Mouse (Mus musculus) myocyte (in vitro differentiated cells): ENCODE results near the gene Rere. TPM values are rescaled to one million over a fixed set of nuclear protein-coding genes. Genes with fewer than 3 reads are reported as not detected.

ENCODE experiments used
- H3K27me3 ChIP-seq: one replicate; pipeline ENCODE4 v1.6.1; 2011; ENCODE audit not compliant: control insufficient read depth, insufficient read depth, insufficient read length
- H3K36me3 ChIP-seq: one replicate; pipeline ENCODE4 v1.6.1; 2011; ENCODE audit not compliant: control insufficient read depth, insufficient read depth
- H3K4me2 ChIP-seq: one replicate; pipeline ENCODE4 v1.6.1; 2011; ENCODE audit warnings: low read depth, control low read depth
- H3K4me3 ChIP-seq: one replicate; pipeline ENCODE4 v1.5.1; 2011; ENCODE audit warnings: mild to moderate bottlenecking, control low read depth, moderate library complexity
- H3K79me2 ChIP-seq: one replicate; pipeline ENCODE4 v1.6.1; 2011; ENCODE audit not compliant: control insufficient read depth, insufficient read depth
- H3ac ChIP-seq: one replicate; pipeline ENCODE4 v1.6.1; 2011; ENCODE audit not compliant: control insufficient read depth, insufficient read length
- CEBPB ChIP-seq: IDR thresholded peaks from 2 replicates; pipeline ENCODE4 v1.6.1; 2011; ENCODE audit warnings: mild to moderate bottlenecking, moderate library complexity; ENCODE audit not compliant: poor library complexity, insufficient read depth, severe bottlenecking
- E2F4 ChIP-seq: IDR thresholded peaks from one replicate; pipeline ENCODE4 v1.6.1; 2011; ENCODE audit warnings: mild to moderate bottlenecking, control low read depth, moderate library complexity; ENCODE audit not compliant: insufficient read depth
- MAX ChIP-seq: IDR thresholded peaks from one replicate; pipeline ENCODE4 v1.6.1; 2011; ENCODE audit warnings: low read depth, mild to moderate bottlenecking, control low read depth
- MYOD1 ChIP-seq, 3 experiments: IDR thresholded peaks; one replicate each; pipeline ENCODE4 v1.6.1; 2011; ENCODE audit warnings: control low read depth in 2 of 3, low read depth in 2 of 3, mild to moderate bottlenecking in 2 of 3, moderate library complexity in 1 of 3; ENCODE audit not compliant: insufficient read length in 2 of 3, control insufficient read depth in 1 of 3
- MYOG ChIP-seq, 3 experiments: IDR thresholded peaks; one replicate each; pipeline ENCODE4 v1.6.1; 2011; ENCODE audit warnings: control low read depth in 2 of 3, low read depth in 2 of 3, mild to moderate bottlenecking in 2 of 3; ENCODE audit not compliant: insufficient read length in 2 of 3, control insufficient read depth in 1 of 3, insufficient read depth in 1 of 3
- POLR2A ChIP-seq: IDR thresholded peaks from one replicate; pipeline ENCODE4 v1.6.1; 2011; ENCODE audit warnings: low read depth, mild to moderate bottlenecking, control low read depth, moderate library complexity; ENCODE audit not compliant: insufficient read length
- POLR2AphosphoS2 ChIP-seq: IDR thresholded peaks from one replicate; pipeline ENCODE4 v1.6.1; 2011; ENCODE audit warnings: low read depth, control low read depth; ENCODE audit not compliant: insufficient read length
- REST ChIP-seq: IDR thresholded peaks from one replicate; pipeline ENCODE4 v1.6.1; 2011; ENCODE audit warnings: mild to moderate bottlenecking, control low read depth, moderate library complexity; ENCODE audit not compliant: insufficient read depth, insufficient read length
- SRF ChIP-seq: IDR thresholded peaks from one replicate; pipeline ENCODE4 v1.6.1; 2011; ENCODE audit warnings: low read depth; ENCODE audit not compliant: control insufficient read depth, insufficient read length
- TCF12 ChIP-seq: IDR thresholded peaks from one replicate; pipeline ENCODE4 v1.6.1; 2011; ENCODE audit warnings: mild to moderate bottlenecking, control low read depth; ENCODE audit not compliant: poor library complexity, insufficient read depth, severe bottlenecking
- TCF3 ChIP-seq: IDR thresholded peaks from one replicate; pipeline ENCODE4 v1.6.1; 2011; ENCODE audit warnings: low read depth, control low read depth; ENCODE audit not compliant: insufficient read length
- USF1 ChIP-seq: IDR thresholded peaks from one replicate; pipeline ENCODE4 v1.6.1; 2011; ENCODE audit warnings: low read depth, mild to moderate bottlenecking, control low read depth, moderate library complexity
- polyA plus RNA-seq: library from polyadenylated mRNA; unstranded; fragments of >200 nt; fragmentation: generic; extraction: Trizol; gene quantifications from one replicate; pipeline ENCODE4 v1.2.1, GENCODE M21; 2012; ENCODE audit warnings: missing spikeins

Gene Rere
- polyA plus RNA-seq, 1 experiment: 34.0 TPM

GRCm38 (mm10) chr4:150382504-150382903 is 101.1 kb downstream of the Rere start:
- Histone ChIP-seq H3K4me3 (no peak overlapping the region), H3K4me2 (no peak overlapping the region), H3K27me3 (no peaks in the 10 kb centered on the region), H3ac (no peak overlapping the region), H3K36me3 (no peaks in the 10 kb centered on the region), H3K79me2 (peaks cover 89% of the 10 kb centered on the region)
- TF ChIP-seq POLR2A: no peak
- no peak for TF ChIP-seq CEBPB
- TF ChIP-seq MYOG (IDR thresholded peaks at IDR 0.05; ENCODE audit: control insufficient read depth in 1 of 3, insufficient read depth in 1 of 3, insufficient read length in 2 of 3, low read depth in 2 of 3): no peak
- TF ChIP-seq REST: no peak
- TF ChIP-seq MAX: no peak
- TF ChIP-seq MYOD1 (IDR thresholded peaks at IDR 0.05; ENCODE audit: control insufficient read depth in 1 of 3, insufficient read length in 2 of 3, low read depth in 2 of 3): no peak
- TF ChIP-seq TCF3: no peak
- no peak for TF ChIP-seq POLR2AphosphoS2
- no peak for TF ChIP-seq TCF12
- no peak for TF ChIP-seq SRF
- TF ChIP-seq E2F4: no peak
- TF ChIP-seq USF1: no peak

GRCm38 (mm10) chr4:150384405-150384804 is 103.0 kb downstream of the Rere start:
- Histone ChIP-seq H3K4me2 (no peak overlapping the region), H3K4me3 (no peak overlapping the region), H3K27me3 (no peaks in the 10 kb centered on the region), H3K36me3 (peaks cover 3% of the 10 kb centered on the region), H3ac (no peak overlapping the region), H3K79me2 (peaks cover 92% of the 10 kb centered on the region)
- TF ChIP-seq USF1 (no peak), E2F4 (no peak), SRF (no peak), TCF12 (no peak), REST (no peak), POLR2A (no peak), MYOD1 (IDR thresholded peaks at IDR 0.05; ENCODE audit: control insufficient read depth in 1 of 3, insufficient read length in 2 of 3, low read depth in 2 of 3) (no peak), CEBPB (no peak), MAX (no peak), TCF3 (no peak), MYOG (IDR thresholded peaks at IDR 0.05; ENCODE audit: control insufficient read depth in 1 of 3, insufficient read depth in 1 of 3, insufficient read length in 2 of 3, low read depth in 2 of 3) (no peak)

- Histone ChIP-seq H3K36me3 (peaks cover 3% of the 10 kb centered on the region), H3K4me2 (no peak overlapping the region), H3ac (no peak overlapping the region), H3K4me3 (no peak overlapping the region), H3K27me3 (no peaks in the 10 kb centered on the region), H3K79me2 (peaks cover 93% of the 10 kb centered on the region)
- TF ChIP-seq SRF: no peak
- no peak for TF ChIP-seq POLR2AphosphoS2
- no peak for TF ChIP-seq REST
- TF ChIP-seq POLR2A: no peak
- TF ChIP-seq MAX: no peak
- TF ChIP-seq MYOD1 (IDR thresholded peaks at IDR 0.05; ENCODE audit: control insufficient read depth in 1 of 3, insufficient read length in 2 of 3, low read depth in 2 of 3): no peak
- TF ChIP-seq TCF12: no peak
- TF ChIP-seq TCF3: no peak
- TF ChIP-seq E2F4: no peak
- no peak for TF ChIP-seq USF1
- TF ChIP-seq MYOG (IDR thresholded peaks at IDR 0.05; ENCODE audit: control insufficient read depth in 1 of 3, insufficient read depth in 1 of 3, insufficient read length in 2 of 3, low read depth in 2 of 3): no peak
- TF ChIP-seq CEBPB: no peak
Measured at GRCm38 (mm10) chr4:150384899-150385298, 103.5 kb downstream of the Rere start.

- TF ChIP-seq CEBPB (no peak), USF1 (no peak), POLR2AphosphoS2 (no peak), POLR2A (no peak), TCF12 (no peak)
- Histone ChIP-seq H3K4me3 (no peak overlapping the region), H3K4me2 (no peak overlapping the region), H3K79me2 (peaks cover 95% of the 10 kb centered on the region), H3K27me3 (no peaks in the 10 kb centered on the region), H3K36me3 (peaks cover 3% of the 10 kb centered on the region), H3ac (no peak overlapping the region)
Measured at GRCm38 (mm10) chr4:150388518-150388917, 107.1 kb downstream of the Rere start.

GRCm38 (mm10) chr4:150393607-150394006 is 112.2 kb downstream of the Rere start:
- H3K27me3 ChIP-seq: no peaks in the 10 kb centered on the region
- no peak overlapping the region for H3K4me2 ChIP-seq
- H3K79me2 ChIP-seq: peaks cover 100% of the 10 kb centered on the region
- no peak overlapping the region for H3K4me3 ChIP-seq
- TF ChIP-seq USF1 (no peak), TCF3 (no peak)
- H3ac ChIP-seq: no peak overlapping the region
- H3K36me3 ChIP-seq: no peaks in the 10 kb centered on the region
